Mouse (Mus musculus) intestine, postnatal 0 days (tissue): ENCODE results near the gene Prss46. TPM values are rescaled to one million over a fixed set of nuclear protein-coding genes. Genes with fewer than 3 reads are reported as not detected.

Experiments used
- ATAC-seq: fragments of 200-750 bp; cut with Nextera tagmentation; 2 replicates; pipeline ENCODE4 v1.8.0; 2017; ENCODE audit warnings: mild to moderate bottlenecking, moderate TSS enrichment, moderate library complexity
- H3K27ac ChIP-seq: fragments of 300-500 bp; sonication (generic); 2 replicates; pipeline ENCODE4 v1.5.1; 2014; ENCODE audit warnings: mild to moderate bottlenecking, low read depth, low read length, moderate library complexity
- H3K27me3 ChIP-seq: fragments of 300-500 bp; sonication (generic); replicated peaks from 2 replicates; pipeline ENCODE4 v1.6.1; 2014; ENCODE audit warnings: low read length, mixed read lengths; ENCODE audit not compliant: control insufficient read depth, insufficient read depth
- H3K36me3 ChIP-seq: fragments of 300-500 bp; sonication (generic); 2 replicates; pipeline ENCODE4 v1.6.1; 2014; ENCODE audit warnings: mild to moderate bottlenecking, moderate library complexity; ENCODE audit not compliant: control insufficient read depth, insufficient read depth
- H3K4me1 ChIP-seq: fragments of 300-500 bp; sonication (generic); replicated peaks from 2 replicates; pipeline ENCODE4 v1.6.1; 2014; ENCODE audit warnings: antibody characterized with exemption, low read length, mixed read lengths; ENCODE audit not compliant: control insufficient read depth, insufficient read depth
- H3K4me2 ChIP-seq: fragments of 300-500 bp; sonication (generic); replicated peaks from 2 replicates; pipeline ENCODE4 v1.6.1; 2014; ENCODE audit warnings: low read depth, mild to moderate bottlenecking, moderate library complexity
- H3K4me3 ChIP-seq: fragments of 300-500 bp; sonication (generic); 2 replicates; pipeline ENCODE4 v1.5.1; 2014; ENCODE audit warnings: low read depth, low read length
- H3K9ac ChIP-seq: fragments of 300-500 bp; sonication (generic); 2 replicates; pipeline ENCODE4 v1.6.1; 2014; ENCODE audit warnings: mild to moderate bottlenecking, low read depth, low read length
- H3K9me3 ChIP-seq: fragments of 300-500 bp; sonication (generic); 2 replicates; pipeline ENCODE4 v1.6.1; 2016; ENCODE audit warnings: mixed run types; ENCODE audit not compliant: control insufficient read depth
- CTCF ChIP-seq: sonication (generic); IDR thresholded peaks from 2 replicates; pipeline ENCODE4 v1.5.1; 2016; ENCODE audit warnings: low read depth, mild to moderate bottlenecking, control low read depth, antibody characterized with exemption, moderate library complexity
- WGBS: fragments of 180-500 bp; shearing (Covaris S2); extraction: QIAGEN DNeasy Blood & Tissue Kit; methylation state at CpG from one replicate; pipeline ENCODE4 v1.1.7; 2014; 5-methylcytosine and 5-hydroxymethylcytosine counted together
- polyA plus RNA-seq: library from polyadenylated mRNA; unstranded; fragments of >200 nt; fragmentation: Nextera tagmentation; extraction: Ambion mirVana; gene quantifications from 2 replicates; pipeline ENCODE4 v1.2.1, GENCODE M21; 2015

The Prss46 gene
- polyA plus RNA-seq, 1 experiment from 2014 or later, result not detected

DNA sequence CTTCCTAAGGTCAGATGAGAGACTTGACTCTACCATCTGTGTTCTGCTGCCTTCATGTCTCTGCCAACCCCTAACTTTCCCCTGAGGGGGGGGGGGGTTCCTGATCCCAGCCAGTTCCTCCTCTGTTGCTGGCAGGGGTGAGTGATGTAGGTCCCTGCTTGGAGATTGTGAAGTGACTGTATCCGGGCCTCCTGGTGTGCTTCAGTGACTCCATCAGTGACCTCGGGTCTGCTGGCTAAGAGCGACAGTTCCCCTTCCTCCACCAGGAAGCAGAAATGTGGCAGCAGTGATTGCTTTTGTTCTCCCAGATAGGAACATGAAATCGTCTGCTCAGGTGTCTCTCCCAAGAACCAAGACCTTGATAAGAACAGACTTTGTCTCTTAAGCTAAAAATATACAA is 12.6 kb downstream of the Prss46 start:
- Histone ChIP-seq H3K4me2 (no peak overlapping the region), H3K9me3 (no peaks in the 10 kb centered on the region)
- TF ChIP-seq CTCF, result no peak

DNA sequence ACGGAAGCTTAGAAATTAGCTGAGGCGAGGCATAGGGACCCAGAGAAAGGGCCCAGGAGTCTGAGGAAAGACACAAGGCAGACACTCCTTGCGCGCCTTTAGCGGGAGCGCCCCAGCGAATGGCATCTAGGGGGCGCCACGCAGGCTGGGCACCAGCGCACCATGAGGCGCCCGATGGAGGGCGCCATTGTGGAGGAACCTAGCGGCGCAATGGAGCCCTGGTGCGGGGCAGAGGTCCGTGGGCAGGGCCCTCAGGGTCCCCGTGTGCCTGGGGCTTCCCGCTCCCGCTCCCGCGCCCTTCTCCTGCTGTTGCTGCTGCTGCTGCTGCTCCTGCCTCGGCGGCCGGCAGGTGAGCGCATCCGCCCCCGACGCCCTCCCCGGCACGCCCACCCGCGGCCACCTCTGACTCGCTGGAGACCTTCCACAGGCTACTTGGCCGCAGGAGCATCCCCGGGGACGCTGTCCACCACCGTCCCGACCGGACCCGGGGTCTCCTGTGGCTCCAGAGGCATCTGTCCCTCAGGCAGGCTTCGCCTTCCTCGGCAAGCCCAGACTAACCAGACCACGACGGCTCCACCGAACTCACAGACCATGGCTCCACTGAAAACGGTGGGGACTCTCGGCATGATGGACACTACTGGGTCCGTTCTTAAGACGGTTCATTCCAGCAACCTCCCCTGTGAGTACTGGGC is 13.6 kb downstream of the Prss46 start, which contains the start of gene Prss50:
TSS of gene Prss50 (plus strand) at position 187 of the 692 bp plus-strand sequence.
- peak; percentile 44; the same call in 1 of the 2 replicates for ATAC-seq
- H3K9me3 ChIP-seq, result no peaks in the 10 kb centered on the region
- H3K27me3 ChIP-seq, result no peaks in the 10 kb centered on the region
- H3K4me2 ChIP-seq, result peak within 1 kb of the TSS; percentile 56
- no peak within 1 kb of the TSS for H3K9ac ChIP-seq
- H3K4me3 ChIP-seq, result peak within 1 kb of the TSS; percentile 16; the same call in 1 of the 2 replicates
- peak; percentile 80 for TF ChIP-seq CTCF
- no peaks in the 10 kb centered on the region for H3K36me3 ChIP-seq
- H3K27ac ChIP-seq, result no peak within 1 kb of the TSS
- WGBS, result 15% methylated on average over 42 of the region's 50 CpGs
- 0 out of 2 replicates have a peak, but pooled peaks cover 3% of the 10 kb centered on the region for H3K4me1 ChIP-seq

More for the DNA sequence above, 12.6 kb downstream of the Prss46 start:
- Histone ChIP-seq H3K36me3 (no peaks in the 10 kb centered on the region), H3K4me1 (0 out of 2 replicates have a peak, but pooled peaks cover 3% of the 10 kb centered on the region), H3K27ac (no peak overlapping the region), H3K9ac (no peak overlapping the region), H3K4me3 (no peak overlapping the region), H3K27me3 (no peaks in the 10 kb centered on the region)
- 33% methylated on average over 4 of the region's 4 CpGs for WGBS
- no peak for ATAC-seq

DNA sequence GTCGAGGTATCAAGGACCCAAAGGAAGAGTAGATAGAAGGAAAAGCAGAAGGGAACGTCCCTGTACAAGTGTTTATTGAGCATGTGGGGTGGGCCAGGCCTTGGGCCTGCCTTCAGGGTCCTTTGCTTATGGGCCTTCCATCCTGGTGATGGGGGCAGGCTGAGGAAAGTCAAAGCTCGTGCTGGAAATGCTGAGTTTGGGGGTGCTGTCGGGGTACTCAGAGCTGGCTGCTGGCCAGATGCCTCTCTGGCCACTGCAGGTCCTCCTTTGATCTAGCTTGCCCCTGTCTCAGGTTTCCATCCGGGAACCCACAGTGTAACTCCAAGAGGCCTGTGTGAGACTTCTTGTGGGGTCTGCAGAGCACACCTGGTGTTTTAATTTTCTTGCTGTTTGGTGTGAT is 14.2 kb downstream of the Prss46 start:
- WGBS, result 65% methylated on average over 5 of the region's 5 CpGs
- no peaks in the 10 kb centered on the region for H3K36me3 ChIP-seq
- ATAC-seq, result no peak
- 0 out of 2 replicates have a peak, but pooled peaks cover 3% of the 10 kb centered on the region for H3K4me1 ChIP-seq
- H3K27me3 ChIP-seq, result no peaks in the 10 kb centered on the region
- H3K4me3 ChIP-seq, result no peak overlapping the region
- no peak for TF ChIP-seq CTCF
- H3K9me3 ChIP-seq, result no peaks in the 10 kb centered on the region
- no peak overlapping the region for H3K9ac ChIP-seq
- H3K4me2 ChIP-seq, result no peak overlapping the region
- H3K27ac ChIP-seq, result no peak overlapping the region

DNA sequence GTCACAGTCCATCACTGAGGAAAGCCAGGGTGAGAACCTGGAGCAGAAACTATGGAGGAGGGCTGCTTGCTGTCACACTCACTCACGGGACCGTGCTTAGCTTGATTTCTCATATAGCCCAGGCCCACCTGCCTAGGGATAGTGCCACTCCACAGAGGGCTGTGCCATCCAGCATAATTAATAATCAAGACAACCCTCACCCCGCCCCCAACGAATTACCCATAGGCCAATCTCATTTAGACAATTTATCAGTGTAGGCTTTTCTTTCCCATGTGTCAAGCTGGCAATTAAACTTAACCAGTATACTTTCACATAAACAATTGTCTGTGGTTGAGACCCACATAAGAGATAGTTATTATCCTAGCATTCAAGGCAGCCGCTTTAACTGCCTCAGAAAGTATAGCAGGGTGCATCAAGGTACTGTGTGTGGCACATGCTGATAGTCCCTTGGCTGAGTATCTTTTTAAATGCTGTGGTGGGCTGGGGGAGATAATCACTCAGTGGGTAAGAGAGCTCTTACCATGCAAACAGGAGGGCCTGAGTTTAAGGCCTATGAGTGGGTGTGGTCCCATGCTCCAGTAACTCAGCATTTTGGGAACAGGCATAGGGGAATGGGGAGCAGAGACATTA is 14.8 kb downstream of the Prss46 start:
- Histone ChIP-seq H3K27ac (no peak overlapping the region), H3K36me3 (no peaks in the 10 kb centered on the region), H3K4me3 (no peak overlapping the region), H3K4me2 (no peak overlapping the region), H3K27me3 (no peaks in the 10 kb centered on the region), H3K4me1 (0 out of 2 replicates have a peak, but pooled peaks cover 3% of the 10 kb centered on the region), H3K9me3 (no peaks in the 10 kb centered on the region), H3K9ac (no peak overlapping the region)
- WGBS, result 88% methylated on average over 5 of the region's 5 CpGs
- TF ChIP-seq CTCF, result no peak
- no peak for ATAC-seq

DNA sequence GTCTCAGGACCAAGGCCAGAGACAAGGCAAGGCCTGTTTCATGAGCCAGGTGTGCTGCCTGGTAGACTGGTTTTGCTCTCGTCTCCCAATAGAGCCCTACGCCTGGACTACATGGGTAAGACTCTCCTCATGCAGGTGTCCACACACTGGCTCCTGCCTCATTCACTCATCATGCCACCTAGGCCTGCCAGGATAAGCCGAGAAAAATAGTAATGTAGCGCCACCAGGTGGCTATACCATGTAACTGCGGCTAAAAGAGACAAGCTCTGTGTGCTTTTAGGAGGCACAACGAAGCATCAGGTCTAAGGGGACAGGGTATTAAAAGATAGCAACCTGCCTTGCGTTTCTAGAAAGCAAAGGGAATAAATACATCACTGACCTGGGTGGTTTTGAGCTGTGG is 26.7 kb downstream of the Prss46 start:
- ATAC-seq, result no peak
- Histone ChIP-seq H3K27ac (no peak overlapping the region), H3K4me1 (peaks cover 18% of the 10 kb centered on the region), H3K4me3 (no peak overlapping the region), H3K27me3 (no peaks in the 10 kb centered on the region), H3K36me3 (no peaks in the 10 kb centered on the region; the same call in 1 of the 2 replicates), H3K9ac (no peak overlapping the region), H3K9me3 (no peaks in the 10 kb centered on the region), H3K4me2 (no peak overlapping the region)
- TF ChIP-seq CTCF, result peak; percentile 86
- 15% methylated on average over 7 of the region's 7 CpGs for WGBS
